Mouse (Mus musculus) A20 (cell line): ENCODE data around the gene Il17f.
"Not testable (repeated sequence)": the region's sequence is repeated elsewhere in the genome, so short reads cannot be mapped to it uniquely, and the experiment has no call there.

Source experiments
- DNase-seq: peaks from one replicate; pipeline ENCODE4 v3.0.0-alpha.2; 2011; ENCODE audit warnings: low read depth, low spot score

Gene Il17f

DNA sequence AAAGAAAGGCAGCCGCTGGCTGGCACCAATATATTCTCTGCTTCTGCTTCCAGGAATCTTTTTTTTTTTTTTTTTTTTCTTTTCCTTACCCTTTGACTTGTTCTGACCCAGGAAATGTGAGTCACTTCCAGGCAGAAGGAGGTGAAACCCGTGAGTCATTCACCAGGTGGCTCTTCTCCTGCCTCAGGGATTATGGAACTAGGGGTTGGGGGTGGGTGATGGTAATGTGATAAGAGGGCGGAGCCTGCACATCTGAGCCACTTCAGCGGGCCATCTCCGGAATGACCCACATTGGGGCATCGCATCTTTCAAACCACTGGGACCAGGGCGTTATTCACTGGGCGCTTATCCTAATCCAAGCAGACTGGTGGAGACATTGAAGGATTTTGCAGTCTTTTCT, 3.4 kb downstream of the Il17f start:
- DNase-seq = no peak

GRCm38 (mm10) chr1:20778366-20778765, 12.1 kb downstream of the Il17f start:
- DNase-seq = no peak

DNA sequence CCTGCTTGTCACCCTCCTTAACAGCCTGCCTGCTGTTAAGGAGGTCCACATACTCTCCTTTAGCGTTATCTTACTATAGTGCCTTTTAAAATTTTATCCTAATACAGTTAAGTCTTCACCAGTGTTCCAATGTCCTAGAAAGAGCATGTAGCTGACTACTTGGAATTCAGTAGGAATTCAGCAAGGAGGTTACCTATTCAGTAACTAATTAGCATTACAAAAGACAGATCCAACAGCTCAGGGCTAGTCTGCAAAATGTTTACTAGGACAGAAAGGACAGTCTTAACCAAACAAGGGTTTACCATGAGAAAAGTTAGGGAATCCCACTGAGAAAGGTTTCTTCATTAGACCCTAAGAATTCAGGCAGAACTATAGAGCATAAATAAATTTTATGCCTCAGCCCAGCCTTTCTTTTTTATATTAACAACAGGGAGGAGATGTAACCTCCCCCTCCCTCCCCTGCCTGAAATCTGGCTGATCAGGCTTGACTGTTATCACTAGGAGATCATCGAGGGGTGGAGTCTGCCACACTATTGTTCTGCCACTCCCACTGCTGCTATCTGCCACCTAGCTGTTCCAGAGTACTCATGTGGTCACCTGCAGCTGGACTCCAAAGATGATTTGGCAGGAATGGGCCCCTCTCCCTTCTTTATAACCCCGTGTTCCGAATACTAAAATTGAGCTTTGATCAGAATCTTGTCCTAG, 16.2 kb downstream of the Il17f start:
- not testable (repeated sequence) for DNase-seq

GRCm38 (mm10) chr1:20766526-20766925, 23.9 kb downstream of the Il17f start:
- no peak for DNase-seq

- no peak for DNase-seq
Measured at GRCm38 (mm10) chr1:20761411-20761810, 29.0 kb downstream of the Il17f start.

DNA sequence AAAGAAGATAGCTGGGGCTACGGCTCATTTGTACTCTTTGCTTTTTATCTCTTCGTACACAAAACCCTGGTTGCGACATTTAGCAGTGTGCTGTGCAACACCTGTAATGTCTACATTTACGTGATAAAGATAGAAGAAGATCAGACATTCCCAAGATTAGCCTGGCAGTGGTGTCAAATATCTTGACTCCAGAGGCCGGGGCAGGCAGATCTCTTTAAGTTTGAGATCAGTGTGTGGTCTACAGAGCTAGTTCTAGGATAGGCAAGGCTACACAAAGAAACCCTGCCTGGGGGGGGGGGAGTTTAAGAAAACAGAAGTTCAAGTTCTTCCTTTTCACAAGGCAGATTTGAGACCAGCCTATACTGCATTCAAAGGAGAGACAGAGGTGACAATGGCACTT, 30.1 kb downstream of the Il17f start:
- no peak for DNase-seq

- no peak for DNase-seq
Measured at GRCm38 (mm10) chr1:20759799-20760198, 30.6 kb downstream of the Il17f start.

DNA sequence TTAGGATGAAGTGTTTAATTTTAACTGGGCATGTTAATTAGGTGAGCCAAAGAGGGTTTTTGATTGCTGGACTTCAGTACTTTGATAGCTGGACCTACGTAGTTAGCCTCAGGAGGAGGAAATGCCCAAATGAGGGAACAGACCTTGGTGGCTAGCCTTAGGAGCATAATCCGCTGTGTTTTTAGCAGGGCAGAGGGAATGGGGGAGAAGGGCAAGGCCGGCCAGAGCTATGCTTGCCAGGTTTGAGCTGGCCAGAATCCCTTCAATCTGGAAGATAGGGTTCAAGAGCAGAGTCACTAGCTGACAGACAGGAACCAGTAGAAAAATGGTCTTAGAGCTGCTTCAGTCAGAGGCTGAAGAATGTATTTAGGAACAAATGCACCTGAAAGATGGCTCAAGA, 32.8 kb downstream of the Il17f start:
- DNase-seq = no peak

- no peak for DNase-seq
Measured at GRCm38 (mm10) chr1:20754439-20754838, 36.0 kb downstream of the Il17f start.

DNA sequence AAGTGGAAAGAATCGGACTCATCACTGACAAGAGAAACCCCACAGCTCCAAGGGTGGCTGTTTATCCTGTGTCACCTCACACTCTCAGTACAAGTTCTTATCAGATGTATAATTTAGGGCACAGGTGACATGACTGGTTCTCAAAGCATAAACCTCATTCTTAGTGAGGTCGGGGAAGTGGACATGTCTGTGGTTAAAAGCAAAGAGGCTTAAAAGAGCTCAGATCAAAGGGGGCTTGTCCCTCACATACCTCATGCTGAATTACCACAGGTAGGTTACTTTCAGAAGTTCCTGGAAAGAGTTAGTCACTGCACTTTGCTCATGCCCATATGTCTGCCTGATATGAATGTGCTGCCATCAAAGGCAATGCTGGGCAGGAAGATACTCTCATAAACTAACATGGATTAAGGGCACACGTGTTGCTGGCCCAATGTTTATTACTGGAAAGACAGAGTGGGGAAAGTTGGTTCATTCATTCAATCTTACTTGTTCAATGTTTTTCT, 49.9 kb downstream of the Il17f start:
- DNase-seq = no peak

- peak; percentile 10 for DNase-seq
Measured at GRCm38 (mm10) chr1:20738483-20738882, 51.9 kb downstream of the Il17f start.

DNA sequence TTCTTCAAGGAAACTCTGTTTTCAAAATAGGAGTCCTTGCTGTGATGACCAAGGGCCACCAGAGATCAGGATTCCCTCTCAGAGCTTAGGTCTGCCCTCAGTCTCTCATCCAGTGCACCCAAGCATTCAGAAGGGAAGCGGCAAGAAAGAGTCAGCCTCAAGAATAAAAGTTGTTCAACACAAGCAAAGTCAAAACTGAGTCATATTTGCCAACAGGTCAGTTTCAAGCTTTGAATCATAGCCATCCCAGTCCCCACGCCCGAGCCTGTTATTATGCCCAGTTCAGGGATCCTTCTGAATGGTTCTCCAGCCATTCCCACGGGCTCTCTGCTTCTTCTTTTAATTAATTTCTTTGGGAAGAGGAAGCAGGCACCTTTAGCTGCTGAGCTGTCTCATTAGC, 53.8 kb downstream of the Il17f start:
- DNase-seq = no peak

- DNase-seq = no peak
Measured at GRCm38 (mm10) chr1:20730903-20731302, 59.5 kb downstream of the Il17f start, which contains the start of gene Il17a. Gene Il17a, plus strand, starts transcription at chr1:20730905.
